Mouse (Mus musculus) brain, embryonic 18.5 days (tissue): ENCODE data around the gene Akap8l.
A peak's percentile ranks its signal among the peaks of the same experiment; 100 is the strongest.

Source experiments
- DNase-seq: peaks from one replicate; pipeline ENCODE4 v3.0.0-alpha.2; 2012; ENCODE audit warnings: low read depth, low spot score

Gene Akap8l

DNA sequence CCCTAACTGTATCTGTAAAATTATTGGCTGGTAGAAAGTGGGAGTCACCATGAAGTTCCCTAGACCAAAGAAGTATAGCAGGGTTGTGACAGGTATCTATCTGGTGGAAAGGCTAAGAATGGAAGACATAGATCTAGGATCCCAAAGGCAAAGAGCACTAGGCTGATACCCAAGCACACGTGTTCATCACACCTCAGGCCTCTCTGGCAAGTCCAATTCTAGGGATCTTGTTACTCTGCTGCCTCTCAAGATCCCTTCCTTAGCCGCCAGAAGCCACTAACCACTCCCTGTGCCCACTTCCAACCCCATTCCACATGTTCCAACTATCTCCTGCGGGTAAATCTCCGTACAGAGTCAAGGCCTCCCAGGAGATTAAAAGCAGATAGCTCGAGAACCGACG, 30.5 kb downstream of the Akap8l start:
- DNase-seq, result no peak

DNA sequence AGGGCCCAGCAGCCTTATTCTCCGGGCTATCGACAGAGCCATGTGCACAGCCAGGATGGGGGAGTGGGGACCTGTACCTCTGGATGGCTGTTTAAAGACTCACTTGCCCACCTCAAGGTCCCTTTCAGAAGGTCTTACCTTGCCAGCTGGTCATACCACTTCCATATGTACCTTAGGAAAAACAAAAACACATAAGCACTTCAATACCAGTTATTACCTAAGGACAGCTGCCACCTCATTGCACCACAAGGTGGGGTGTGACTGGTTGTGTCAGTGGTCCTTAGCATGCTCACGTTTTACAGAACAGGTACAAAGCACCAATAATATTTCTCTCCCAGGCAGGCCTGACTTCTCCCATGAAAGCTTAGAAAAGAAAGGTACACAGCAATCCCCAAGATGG, 32.7 kb downstream of the Akap8l start:
- no peak for DNase-seq

DNA sequence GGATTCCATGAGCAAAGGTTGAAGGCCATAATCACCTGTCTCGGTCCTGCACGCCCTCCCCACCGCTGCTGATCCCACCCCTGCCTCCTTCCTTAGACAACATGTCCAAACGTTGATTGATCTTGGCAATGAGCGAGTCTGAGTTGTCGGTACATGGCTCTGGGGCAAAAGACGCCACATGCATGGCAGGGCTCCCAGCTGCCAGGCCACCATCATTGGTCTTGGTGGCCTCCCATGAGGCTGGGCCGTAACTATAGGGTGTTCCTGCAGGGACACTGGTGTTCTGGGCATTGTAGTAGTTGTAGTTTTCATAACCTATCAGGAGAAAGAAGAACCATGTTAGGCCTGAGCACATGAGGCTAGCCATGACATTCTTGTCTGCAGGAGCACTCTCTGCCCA, 33.4 kb downstream of the Akap8l start:
- DNase-seq, result no peak

DNA sequence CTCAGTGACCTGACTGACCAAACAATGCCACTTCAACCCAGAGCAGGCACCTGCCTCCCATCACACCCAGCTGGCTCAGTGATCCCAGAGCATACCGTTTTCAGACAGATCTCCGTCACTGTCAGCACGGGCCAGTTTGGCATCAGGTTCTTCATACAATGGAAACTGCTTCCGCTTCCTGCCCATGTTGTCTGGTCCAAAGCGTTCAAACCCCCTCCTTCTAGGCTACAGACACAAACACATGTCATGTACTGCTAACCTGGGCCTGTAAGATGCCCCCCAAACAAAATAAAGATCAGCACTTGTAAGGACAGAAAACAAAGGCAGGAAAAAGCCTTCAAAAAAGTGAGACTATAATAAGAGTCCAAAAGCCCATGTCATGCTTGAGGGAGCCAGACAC, 34.8 kb downstream of the Akap8l start:
- no peak for DNase-seq

DNA sequence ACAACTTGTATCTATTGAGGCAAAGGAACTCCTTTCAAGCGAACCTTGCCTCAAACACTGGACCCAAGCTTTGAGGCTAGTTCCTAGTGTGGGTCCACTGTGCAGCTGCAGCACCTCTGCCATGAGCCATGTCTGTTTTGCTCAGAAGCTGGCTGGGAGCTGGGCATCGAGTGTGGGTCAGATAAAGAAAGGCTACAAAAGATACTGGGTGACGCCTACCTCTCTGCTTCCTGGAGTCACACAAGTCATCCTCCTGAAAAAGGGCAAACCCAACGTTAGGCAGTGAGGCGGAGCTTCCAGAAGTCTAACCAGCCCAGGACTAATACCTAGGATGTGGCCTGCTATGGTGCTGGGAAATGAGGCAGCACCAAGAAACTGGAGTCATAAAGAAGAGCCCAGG, 36.5 kb downstream of the Akap8l start:
- no peak for DNase-seq

DNA sequence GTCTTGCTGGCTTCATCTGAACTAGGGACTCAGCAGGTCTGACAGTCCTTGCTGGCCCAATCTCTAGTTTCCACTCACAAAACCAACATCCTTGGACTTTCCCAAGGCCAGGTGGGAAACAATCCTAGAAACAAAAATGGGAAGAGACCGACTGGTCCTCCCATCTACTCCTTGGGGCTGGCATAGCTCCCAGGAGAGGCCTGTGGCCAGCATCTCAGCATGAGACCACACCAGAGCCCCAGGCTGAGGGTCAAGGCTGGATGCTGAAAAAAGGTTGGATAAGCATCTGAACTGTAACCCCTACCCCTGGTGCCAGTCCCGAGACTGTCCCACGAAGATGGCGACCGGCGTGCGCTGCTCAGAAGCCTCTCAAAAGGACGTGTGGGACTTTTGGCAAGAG, 37.6 kb downstream of the Akap8l start:
- no peak for DNase-seq

DNA sequence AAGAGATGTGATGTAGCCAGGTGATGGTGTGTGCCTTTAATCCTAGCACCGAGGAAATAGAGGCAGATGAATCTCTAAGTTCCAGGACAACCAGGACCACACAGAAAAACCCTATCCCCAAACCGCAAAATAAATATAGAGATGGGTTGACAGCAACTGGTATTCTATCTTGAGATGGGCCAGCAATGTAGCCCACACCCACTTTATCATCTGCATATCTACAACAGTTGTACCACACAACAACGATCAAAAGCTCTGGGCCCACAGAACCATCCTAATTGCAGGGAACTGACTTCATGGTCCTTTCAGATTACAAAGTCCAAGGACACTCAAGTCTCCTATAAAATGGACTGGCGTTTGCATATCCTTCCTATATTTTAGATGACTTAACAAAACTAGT, 42.4 kb downstream of the Akap8l start:
- no peak for DNase-seq

DNA sequence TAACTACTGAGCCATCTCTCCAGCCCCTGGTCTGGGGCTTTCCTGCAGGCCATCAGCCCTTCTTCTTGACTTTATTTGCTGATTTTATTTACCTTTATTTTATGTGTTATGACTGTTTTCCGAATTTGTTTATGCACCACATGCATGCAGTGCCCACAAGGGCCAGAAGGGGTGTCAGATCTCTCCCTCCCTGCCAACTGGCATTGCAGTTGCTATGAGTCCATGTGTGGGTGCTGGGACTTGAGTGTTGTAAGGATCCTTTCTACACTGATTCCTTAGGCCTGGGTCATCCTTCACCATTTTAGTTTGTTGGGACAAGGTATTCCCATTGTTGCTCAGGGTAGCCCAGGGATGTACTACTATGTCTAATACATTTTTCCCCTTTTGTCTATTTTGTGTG, 52.3 kb downstream of the Akap8l start:
- DNase-seq, result no peak

DNA sequence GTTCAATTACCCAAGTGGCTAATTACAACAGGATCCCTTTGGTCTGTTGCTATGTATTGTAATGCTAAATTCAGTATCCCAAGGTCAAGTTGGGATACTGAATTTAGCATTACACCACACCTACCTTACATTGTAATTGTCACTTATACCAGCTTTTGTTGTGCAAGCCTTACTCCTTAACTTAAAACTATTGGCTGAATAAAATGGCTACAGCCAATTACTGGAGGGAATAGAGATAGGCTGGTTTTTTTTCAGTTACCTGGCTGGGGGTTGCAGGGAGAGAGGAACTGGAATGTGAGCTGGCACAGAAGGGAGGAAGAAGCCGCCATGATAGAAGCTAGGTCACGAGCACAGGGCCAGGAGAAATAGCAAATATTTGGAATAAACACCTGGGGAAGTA, 54.5 kb downstream of the Akap8l start:
- DNase-seq, result no peak

DNA sequence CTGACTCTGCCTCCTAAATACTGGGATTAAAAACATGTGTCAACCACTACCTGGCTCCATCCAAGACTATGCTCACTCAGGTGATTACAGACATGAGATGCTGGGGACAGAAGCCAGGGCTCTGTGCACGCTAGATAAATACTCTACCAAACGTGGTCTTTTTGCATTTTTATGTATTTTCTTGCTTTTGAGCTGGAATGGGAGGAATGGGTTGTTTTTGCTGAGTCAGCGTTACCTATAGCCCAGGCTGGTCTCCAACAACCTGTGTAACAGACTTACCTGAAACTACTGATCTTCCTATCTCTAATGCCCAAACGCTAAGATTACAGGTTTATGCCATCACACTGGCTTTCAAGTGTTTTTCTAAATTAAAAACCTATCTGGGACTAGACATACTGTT, 55.2 kb downstream of the Akap8l start:
- DNase-seq, result no peak

DNA sequence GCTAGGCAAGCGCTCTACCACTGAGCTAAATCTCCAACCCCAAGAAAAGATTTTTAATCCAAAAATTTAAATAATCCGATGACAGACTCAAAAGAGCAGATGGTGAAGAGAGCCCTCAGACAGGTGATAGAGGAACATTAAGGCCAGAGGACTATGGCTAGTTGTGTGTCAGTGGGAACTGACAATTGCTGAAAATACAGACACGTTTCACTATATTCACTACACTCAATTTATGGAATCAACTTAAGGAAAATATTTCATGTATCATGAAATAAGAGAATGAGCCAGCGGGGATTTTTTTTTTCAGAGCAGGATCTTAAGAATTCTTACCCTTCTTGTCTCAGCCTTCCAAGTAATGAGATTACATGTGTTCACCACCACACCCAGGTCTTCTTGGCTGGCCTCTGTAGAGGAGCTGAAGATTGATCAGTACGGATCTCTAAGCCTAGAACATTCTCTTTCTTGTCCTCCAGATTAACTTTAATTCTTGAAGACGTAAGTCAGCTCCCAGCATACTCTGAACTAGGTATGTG, 65.2 kb downstream of the Akap8l start:
- no peak for DNase-seq

DNA sequence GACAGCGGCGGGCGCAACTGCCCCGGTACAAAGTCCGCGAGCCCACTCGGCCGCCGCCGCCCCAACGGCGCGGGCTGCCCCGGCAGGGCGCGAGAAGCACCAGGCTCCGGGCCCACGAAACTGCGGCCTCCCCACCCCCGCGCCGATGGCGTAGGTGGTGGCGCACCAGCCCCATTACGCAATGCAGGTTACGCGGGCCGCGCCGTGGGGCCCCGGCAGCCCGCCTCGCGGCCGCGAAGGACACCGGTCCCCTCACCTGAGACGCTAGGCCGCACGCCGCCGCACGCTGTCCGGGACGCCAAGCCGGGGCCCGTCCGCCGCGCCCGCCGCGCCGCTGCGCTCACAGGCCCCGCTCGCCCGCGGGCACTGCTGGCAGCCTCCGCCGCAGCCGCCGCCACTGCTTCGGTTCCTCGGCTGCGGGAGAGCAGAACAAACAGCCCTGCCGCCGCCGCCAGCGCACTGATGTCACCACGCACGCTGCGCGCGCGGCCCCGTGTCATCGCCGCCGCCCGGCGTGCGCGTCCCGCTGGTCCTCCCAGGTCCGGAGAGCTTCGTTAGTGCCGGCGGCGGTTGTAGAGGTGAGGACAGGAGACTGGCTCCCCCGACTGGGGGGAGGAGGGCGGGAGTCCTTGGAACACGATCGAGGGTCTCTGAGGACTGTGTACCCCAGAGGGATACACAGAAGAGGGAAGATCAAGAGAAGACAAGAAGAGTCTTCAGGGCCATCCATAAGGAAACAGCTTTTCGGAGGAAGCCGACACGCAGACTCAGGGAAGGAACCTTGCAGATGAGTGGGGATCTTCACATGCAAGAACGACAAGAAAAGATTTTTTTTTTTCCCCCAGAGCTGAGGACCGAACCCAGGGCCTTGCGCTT, 65.9 kb downstream of the Akap8l start, which contains the start of gene Brd4:
TSS of gene Brd4 (minus strand) at position 461 of the 876 bp plus-strand sequence.
- DNase-seq, result peak; percentile 72

DNA sequence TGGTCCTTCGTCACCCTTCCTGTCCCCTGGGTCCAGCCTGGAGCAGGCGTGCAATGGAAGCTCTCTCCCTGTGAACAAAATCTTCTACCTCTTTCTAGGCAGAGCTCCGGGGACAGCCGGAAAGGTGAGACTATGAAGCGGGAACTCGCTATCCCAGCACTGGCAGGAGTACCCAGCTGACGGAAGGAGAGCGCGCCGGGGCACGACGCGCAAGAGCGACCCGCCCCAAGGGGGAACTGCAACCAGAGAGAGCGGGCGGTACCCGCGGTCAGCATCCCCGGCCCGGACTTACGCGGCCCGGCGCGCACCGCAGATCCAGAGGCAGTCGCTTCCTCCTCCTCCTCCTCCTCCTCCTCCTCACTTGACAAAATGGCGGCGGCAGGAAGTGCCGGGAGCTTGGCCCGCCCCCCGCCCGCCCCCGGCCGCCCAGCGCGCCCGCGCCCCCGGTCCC, 66.6 kb downstream of the Akap8l start:
- DNase-seq, result no peak

DNA sequence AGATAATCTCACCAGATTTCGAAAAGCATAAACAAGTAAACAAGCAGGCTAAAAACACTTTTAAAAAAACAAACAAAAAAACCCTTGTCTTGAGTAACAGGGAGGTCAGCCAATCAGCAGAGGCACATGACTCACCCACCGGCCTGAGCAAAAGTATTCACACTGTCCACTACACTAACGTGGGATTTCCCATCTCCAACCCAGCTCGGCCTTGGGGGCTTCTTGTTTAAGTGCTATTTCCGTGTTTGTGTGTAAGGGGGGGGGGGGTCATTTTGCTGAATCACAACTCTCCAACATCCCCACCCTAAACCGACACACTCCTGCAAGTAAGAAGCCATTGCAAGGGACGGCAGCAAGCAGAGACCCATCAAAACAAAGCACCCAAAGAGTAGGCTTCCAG, 67.1 kb downstream of the Akap8l start:
- no peak for DNase-seq

DNA sequence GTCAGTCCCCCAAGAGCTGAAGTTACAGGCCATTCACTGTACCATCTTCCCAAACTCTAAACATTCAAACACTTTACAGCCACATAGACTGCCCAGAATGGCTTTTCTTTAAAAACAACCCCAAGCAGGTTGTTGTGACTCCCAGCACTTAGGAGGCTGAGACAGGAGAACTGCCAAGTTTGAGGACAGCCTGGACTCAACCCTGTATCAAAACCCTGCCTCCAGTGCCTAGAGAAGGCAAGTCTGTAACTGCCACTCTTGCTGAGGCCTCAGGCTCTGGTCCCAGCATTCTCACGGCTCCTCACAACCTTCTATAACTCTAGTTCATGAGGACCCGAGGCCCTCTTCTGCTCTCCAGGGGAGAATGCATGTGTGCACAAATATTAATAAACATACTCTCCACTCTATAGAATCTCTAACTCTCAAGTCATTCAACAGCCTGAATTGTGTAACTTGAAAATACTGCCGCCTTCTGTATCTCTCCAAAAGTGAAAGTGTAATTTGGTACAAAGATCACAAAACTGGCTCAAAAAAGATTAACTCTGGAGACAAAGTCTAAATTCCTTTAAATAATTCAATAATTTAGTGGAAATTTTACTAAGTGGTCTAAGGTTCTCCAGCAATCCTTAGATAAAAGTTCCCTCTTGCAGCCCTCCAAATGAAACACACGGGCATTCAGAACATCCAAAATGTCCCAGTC, 68.6 kb downstream of the Akap8l start:
- DNase-seq, result no peak

DNA sequence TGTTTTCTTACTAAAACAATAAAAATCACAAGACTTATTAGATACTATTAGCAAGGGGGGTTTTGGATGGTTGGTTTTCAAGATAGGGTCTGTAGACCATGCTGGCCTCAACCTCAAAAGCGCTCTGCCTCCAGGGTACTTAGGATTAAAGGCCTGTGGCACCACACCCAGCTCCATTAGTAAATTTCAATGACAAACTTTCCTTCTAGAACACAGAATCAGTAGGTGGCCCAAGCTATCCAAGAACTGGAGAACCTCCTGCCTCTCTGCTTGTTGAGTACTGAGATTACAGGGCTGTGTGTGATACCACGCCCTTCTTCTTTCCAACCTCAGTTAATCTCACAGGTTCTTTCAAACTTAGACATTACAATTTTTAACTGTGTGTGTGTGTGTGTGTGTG, 69.3 kb downstream of the Akap8l start:
- no peak for DNase-seq

DNA sequence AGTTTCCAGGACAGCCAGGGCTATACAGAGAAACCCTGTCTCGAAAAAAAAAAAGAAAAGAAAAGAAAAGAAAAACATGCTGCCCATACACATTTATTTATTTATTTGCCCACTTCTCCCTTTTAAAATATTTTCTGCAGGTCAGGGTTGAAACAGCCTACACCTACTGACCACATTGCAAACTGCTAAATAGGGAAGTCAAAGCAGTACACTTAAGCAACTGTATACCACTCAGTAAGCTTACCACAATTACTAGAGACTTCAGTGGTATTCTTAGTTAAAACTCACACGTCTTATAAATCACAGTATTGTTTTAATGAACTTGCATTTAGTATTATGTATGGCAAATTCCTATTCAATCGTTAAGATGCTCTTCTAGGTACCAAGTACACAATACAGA, 69.8 kb downstream of the Akap8l start:
- DNase-seq, result no peak

DNA sequence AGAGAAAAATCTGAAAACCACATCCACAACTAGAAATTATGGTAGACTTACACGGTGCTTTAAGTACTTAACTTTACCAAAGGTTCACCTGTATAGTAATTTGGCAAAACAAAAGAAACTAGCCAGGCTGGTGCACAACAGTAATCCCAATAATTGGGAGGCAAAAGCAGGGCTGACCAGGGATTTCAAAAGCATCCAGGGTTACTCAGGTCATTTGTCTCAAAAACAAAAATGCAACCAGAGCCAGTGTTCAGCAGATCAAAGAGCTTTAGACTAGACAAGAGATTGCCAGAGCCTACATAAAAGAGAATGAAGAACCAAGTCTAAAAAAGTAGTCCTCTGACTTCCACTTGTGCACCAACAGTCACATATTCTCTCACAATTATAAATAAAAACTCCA, 73.2 kb downstream of the Akap8l start:
- DNase-seq, result no peak

DNA sequence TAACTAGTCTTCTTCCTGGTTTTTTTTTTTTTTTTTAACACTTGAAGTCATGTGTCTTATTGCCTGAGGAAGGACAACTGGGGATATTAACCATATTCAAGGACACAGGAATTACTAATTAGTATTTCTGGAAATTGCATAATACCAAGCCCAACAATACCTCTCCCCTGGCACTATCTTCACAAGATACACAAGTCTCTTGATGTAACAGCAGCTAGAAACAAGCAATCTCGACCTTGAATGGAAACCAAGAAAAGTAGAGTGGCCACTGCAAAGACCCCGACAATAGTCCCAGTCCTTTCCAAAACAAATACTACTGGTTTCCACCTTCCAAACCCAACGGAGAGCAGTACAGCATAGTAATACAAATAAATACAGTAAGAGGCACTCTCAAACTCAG, 74.8 kb downstream of the Akap8l start:
- no peak for DNase-seq
